Mouse (Mus musculus): ENCODE results near the gene Clec1b. TPM values are rescaled to one million over a fixed set of nuclear protein-coding genes. Genes with fewer than 3 reads are reported as not detected.
A peak's percentile ranks its signal among the peaks of the same experiment; 100 is the strongest.

Clec1b gene
- polyA plus RNA-seq, 1 experiment from 2014 or later: 5.6 TPM

DNA sequence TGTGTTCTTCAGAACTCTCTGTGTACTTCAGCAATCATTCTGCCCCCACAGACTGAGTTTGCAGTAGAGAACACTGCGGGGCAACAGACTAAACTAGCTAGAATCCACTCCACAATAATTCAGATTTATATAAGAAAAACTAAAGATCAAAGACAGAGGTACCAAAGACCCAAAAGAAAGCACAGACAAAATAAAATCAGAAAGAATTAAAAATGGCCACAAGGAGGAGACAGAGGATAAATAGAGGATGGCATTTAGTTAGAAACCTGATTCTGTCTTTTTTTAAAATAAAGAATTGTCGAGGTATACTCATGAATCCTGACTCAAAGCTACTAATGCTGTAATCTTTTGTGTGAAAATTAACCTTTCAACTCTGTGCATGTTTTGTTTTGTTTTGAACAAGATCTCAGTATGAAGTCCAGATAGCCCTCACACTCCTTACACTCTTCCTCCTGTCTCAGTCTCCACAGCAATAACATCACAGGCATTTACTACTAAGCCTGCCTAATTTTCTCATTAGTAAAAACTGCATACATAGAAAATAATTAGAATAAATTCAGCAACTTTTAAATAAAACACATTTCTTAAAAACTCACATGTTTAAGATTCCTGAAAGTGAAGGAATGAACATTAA lies 3.9 kb upstream of the Clec1b start:
- no peak for ATAC-seq (ENCODE audit: insufficient number of reproducible peaks, insufficient read depth, low FRiP score, low read depth)

DNA sequence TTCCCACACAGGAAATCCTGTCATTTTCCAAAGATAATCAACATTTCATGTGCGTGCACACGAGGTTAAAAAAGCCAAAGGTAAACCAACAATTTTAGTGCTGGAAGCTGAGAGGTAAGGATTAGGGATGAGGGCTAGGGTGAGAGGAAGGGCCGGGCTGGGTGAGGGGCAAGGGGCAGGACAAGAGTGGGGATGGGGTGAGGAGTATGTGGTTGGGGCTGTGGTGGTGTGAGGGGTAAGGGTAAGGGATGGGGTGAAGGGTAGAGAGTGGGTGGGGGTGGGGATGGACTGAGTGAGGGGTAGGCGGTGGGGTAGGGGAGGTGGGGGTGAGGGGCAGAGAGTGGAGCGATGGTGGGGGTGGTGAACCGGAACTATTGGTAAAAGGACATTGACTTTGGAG lies 3.4 kb upstream of the Clec1b start:
- Histone ChIP-seq H3K27ac (replicated peaks in 1 of 2; ENCODE audit: control insufficient read depth in 1 of 2, insufficient read depth in 1 of 2, low read depth in 2 of 2, low read length in 2 of 2) (no peak overlapping the region), H3K4me2 (ENCODE audit: low read length) (no peak overlapping the region), H3K9me3 (ENCODE audit: control insufficient read depth, low read length) (no peaks in the 10 kb centered on the region), H3K4me3 (ENCODE audit: control insufficient read depth in 1 of 2, insufficient read depth in 1 of 2, low read depth in 1 of 2, low read length in 2 of 2) (no peak overlapping the region), H3K36me3 (ENCODE audit: control insufficient read depth, insufficient read depth, low read length) (no peaks in the 10 kb centered on the region), H3K4me1 (ENCODE audit: control insufficient read depth in 2 of 2, insufficient read depth in 2 of 2, low read length in 2 of 2) (no peaks in the 10 kb centered on the region), H3K27me3 (ENCODE audit: control insufficient read depth, insufficient read depth, low read length) (no peaks in the 10 kb centered on the region), H3K9ac (ENCODE audit: low read length) (no peak overlapping the region)
- 73% methylated on average over 6 of the region's 6 CpGs for WGBS
- 0 out of 2 replicates have a peak, but pooled peaks have one; percentile 35 for ATAC-seq (ENCODE audit: insufficient number of reproducible peaks, insufficient read depth, low FRiP score, low read depth)

More for the DNA sequence above, 3.9 kb upstream of the Clec1b start:
- Histone ChIP-seq H3K4me3 (ENCODE audit: control insufficient read depth in 1 of 2, insufficient read depth in 1 of 2, low read depth in 1 of 2, low read length in 2 of 2) (no peak overlapping the region), H3K27ac (replicated peaks in 1 of 2; ENCODE audit: control insufficient read depth in 1 of 2, insufficient read depth in 1 of 2, low read depth in 2 of 2, low read length in 2 of 2) (no peak overlapping the region), H3K4me2 (ENCODE audit: low read length) (no peak overlapping the region), H3K36me3 (ENCODE audit: control insufficient read depth, insufficient read depth, low read length) (no peaks in the 10 kb centered on the region), H3K9ac (ENCODE audit: low read length) (no peak overlapping the region), H3K27me3 (ENCODE audit: control insufficient read depth, insufficient read depth, low read length) (no peaks in the 10 kb centered on the region), H3K9me3 (ENCODE audit: control insufficient read depth, low read length) (no peaks in the 10 kb centered on the region), H3K4me1 (ENCODE audit: control insufficient read depth in 2 of 2, insufficient read depth in 2 of 2, low read length in 2 of 2) (no peaks in the 10 kb centered on the region)
- WGBS: 26% methylated on average over 2 of the region's 2 CpGs

- no peak for ATAC-seq (ENCODE audit: insufficient number of reproducible peaks, insufficient read depth, low FRiP score, low read depth)
Observed at GRCm38 (mm10) chr6:129399945-129400344, 2.8 kb downstream of the Clec1b start.

GRCm38 (mm10) chr6:129402404-129402803 lies 5.3 kb downstream of the Clec1b start:
- no peak overlapping the region for H3K4me2 ChIP-seq (ENCODE audit: low read length)
- H3K9ac ChIP-seq (ENCODE audit: low read length): no peak overlapping the region
- no peak for ATAC-seq (ENCODE audit: insufficient number of reproducible peaks, insufficient read depth, low FRiP score, low read depth)
- H3K9me3 ChIP-seq (ENCODE audit: control insufficient read depth, low read length): no peaks in the 10 kb centered on the region
- peaks cover 0 to 3% of the 10 kb centered on the region in 2 experiments; a peak in 2 of 4 replicates for H3K4me1 ChIP-seq (ENCODE audit: control insufficient read depth in 2 of 2, insufficient read depth in 2 of 2, low read length in 2 of 2)
- 90% methylated on average over 2 of the region's 2 CpGs for WGBS
- H3K4me3 ChIP-seq (ENCODE audit: control insufficient read depth in 1 of 2, insufficient read depth in 1 of 2, low read depth in 1 of 2, low read length in 2 of 2): no peak overlapping the region
- H3K27me3 ChIP-seq (ENCODE audit: control insufficient read depth, insufficient read depth, low read length): no peaks in the 10 kb centered on the region
- no peak overlapping the region for H3K27ac ChIP-seq (replicated peaks in 1 of 2; ENCODE audit: control insufficient read depth in 1 of 2, insufficient read depth in 1 of 2, low read depth in 2 of 2, low read length in 2 of 2)
- H3K36me3 ChIP-seq (ENCODE audit: control insufficient read depth, insufficient read depth, low read length): no peaks in the 10 kb centered on the region

More at GRCm38 (mm10) chr6:129399945-129400344, 2.8 kb downstream of the Clec1b start:
- no peak overlapping the region for H3K4me2 ChIP-seq (ENCODE audit: low read length)
- no peaks in the 10 kb centered on the region for H3K27me3 ChIP-seq (ENCODE audit: control insufficient read depth, insufficient read depth, low read length)
- H3K9ac ChIP-seq (ENCODE audit: low read length): no peak overlapping the region
- H3K4me3 ChIP-seq (ENCODE audit: control insufficient read depth in 1 of 2, insufficient read depth in 1 of 2, low read depth in 1 of 2, low read length in 2 of 2): no peak overlapping the region
- H3K27ac ChIP-seq (replicated peaks in 1 of 2; ENCODE audit: control insufficient read depth in 1 of 2, insufficient read depth in 1 of 2, low read depth in 2 of 2, low read length in 2 of 2): peak overlapping the region in 1 of 2 experiments; percentile 33; a peak in 1 of 4 replicates
- H3K36me3 ChIP-seq (ENCODE audit: control insufficient read depth, insufficient read depth, low read length): no peaks in the 10 kb centered on the region
- H3K9me3 ChIP-seq (ENCODE audit: control insufficient read depth, low read length): no peaks in the 10 kb centered on the region
- peaks cover 0 to 3% of the 10 kb centered on the region in 2 experiments; a peak in 2 of 4 replicates for H3K4me1 ChIP-seq (ENCODE audit: control insufficient read depth in 2 of 2, insufficient read depth in 2 of 2, low read length in 2 of 2)
- 33% methylated on average over 6 of the region's 6 CpGs for WGBS

- no peak overlapping the region for H3K4me2 ChIP-seq (ENCODE audit: low read length)
- no peak for ATAC-seq (ENCODE audit: insufficient number of reproducible peaks, insufficient read depth, low FRiP score, low read depth)
- no peaks in the 10 kb centered on the region for H3K36me3 ChIP-seq (ENCODE audit: control insufficient read depth, insufficient read depth, low read length)
- no peak overlapping the region for H3K27ac ChIP-seq (replicated peaks in 1 of 2; ENCODE audit: control insufficient read depth in 1 of 2, insufficient read depth in 1 of 2, low read depth in 2 of 2, low read length in 2 of 2)
- no peaks in the 10 kb centered on the region for H3K27me3 ChIP-seq (ENCODE audit: control insufficient read depth, insufficient read depth, low read length)
- 80% methylated on average over 6 of the region's 6 CpGs for WGBS
- no peak overlapping the region for H3K4me3 ChIP-seq (ENCODE audit: control insufficient read depth in 1 of 2, insufficient read depth in 1 of 2, low read depth in 1 of 2, low read length in 2 of 2)
- H3K9me3 ChIP-seq (ENCODE audit: control insufficient read depth, low read length): no peaks in the 10 kb centered on the region
- no peak overlapping the region for H3K9ac ChIP-seq (ENCODE audit: low read length)
- peaks cover 0 to 3% of the 10 kb centered on the region in 2 experiments; a peak in 2 of 4 replicates for H3K4me1 ChIP-seq (ENCODE audit: control insufficient read depth in 2 of 2, insufficient read depth in 2 of 2, low read length in 2 of 2)
Observed at GRCm38 (mm10) chr6:129403391-129403790, 6.3 kb downstream of the Clec1b start.

DNA sequence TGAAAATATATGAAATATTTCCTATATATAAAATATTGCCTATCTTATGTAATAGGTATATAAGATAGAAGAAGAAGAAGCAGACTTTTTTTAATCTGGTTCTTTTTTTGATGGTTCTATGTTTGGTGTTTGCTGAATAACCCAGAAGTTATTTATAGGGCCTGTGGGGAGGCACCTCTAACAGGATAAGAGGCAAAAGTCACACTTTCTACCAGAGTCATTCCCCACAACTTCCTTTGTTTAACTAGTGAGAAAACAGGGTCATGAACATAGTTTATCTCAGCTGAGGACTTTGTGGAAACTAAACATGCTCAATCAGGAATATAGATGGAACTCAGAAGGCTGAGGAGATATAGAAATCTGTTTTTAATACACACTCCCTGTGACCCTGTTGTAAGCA lies 8.9 kb downstream of the Clec1b start:
- no peak overlapping the region for H3K4me2 ChIP-seq (ENCODE audit: low read length)
- no peaks in the 10 kb centered on the region for H3K9me3 ChIP-seq (ENCODE audit: control insufficient read depth, low read length)
- no peaks in the 10 kb centered on the region for H3K4me1 ChIP-seq (ENCODE audit: control insufficient read depth in 2 of 2, insufficient read depth in 2 of 2, low read length in 2 of 2)
- no peaks in the 10 kb centered on the region for H3K36me3 ChIP-seq (ENCODE audit: control insufficient read depth, insufficient read depth, low read length)
- H3K4me3 ChIP-seq (ENCODE audit: control insufficient read depth in 1 of 2, insufficient read depth in 1 of 2, low read depth in 1 of 2, low read length in 2 of 2): no peak overlapping the region
- H3K27ac ChIP-seq (replicated peaks in 1 of 2; ENCODE audit: control insufficient read depth in 1 of 2, insufficient read depth in 1 of 2, low read depth in 2 of 2, low read length in 2 of 2): no peak overlapping the region
- no peak overlapping the region for H3K9ac ChIP-seq (ENCODE audit: low read length)
- H3K27me3 ChIP-seq (ENCODE audit: control insufficient read depth, insufficient read depth, low read length): no peaks in the 10 kb centered on the region
- no peak for ATAC-seq (ENCODE audit: insufficient number of reproducible peaks, insufficient read depth, low FRiP score, low read depth)

DNA sequence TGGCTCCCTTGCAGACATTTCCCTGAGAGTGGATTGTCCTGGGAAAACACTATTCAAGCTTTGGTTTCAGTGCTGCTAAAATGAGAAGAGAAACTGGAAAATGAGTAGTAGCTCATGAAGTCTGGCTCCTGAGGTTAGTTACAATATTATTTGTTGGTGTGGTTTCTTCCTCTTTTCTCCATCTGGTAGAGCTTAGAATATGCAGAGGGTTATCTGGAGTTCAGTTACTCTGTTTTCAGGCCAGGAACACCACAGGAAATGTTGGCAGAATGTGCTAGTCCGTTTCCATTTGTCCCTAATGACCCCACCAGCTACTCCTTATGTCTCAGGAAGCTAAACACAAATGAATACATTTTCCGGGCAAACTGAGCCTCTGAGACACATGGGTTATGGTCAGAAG lies 10.2 kb downstream of the Clec1b start:
- H3K36me3 ChIP-seq (ENCODE audit: control insufficient read depth, insufficient read depth, low read length): no peaks in the 10 kb centered on the region
- H3K4me2 ChIP-seq (ENCODE audit: low read length): no peak overlapping the region
- no peaks in the 10 kb centered on the region for H3K9me3 ChIP-seq (ENCODE audit: control insufficient read depth, low read length)
- H3K4me1 ChIP-seq (ENCODE audit: control insufficient read depth in 2 of 2, insufficient read depth in 2 of 2, low read length in 2 of 2): no peaks in the 10 kb centered on the region
- no peak overlapping the region for H3K4me3 ChIP-seq (ENCODE audit: control insufficient read depth in 1 of 2, insufficient read depth in 1 of 2, low read depth in 1 of 2, low read length in 2 of 2)
- ATAC-seq (ENCODE audit: insufficient number of reproducible peaks, insufficient read depth, low FRiP score, low read depth): no peak
- H3K27ac ChIP-seq (replicated peaks in 1 of 2; ENCODE audit: control insufficient read depth in 1 of 2, insufficient read depth in 1 of 2, low read depth in 2 of 2, low read length in 2 of 2): peak overlapping the region; percentile 22 to 48; a peak in 3 of 4 replicates
- no peak overlapping the region for H3K9ac ChIP-seq (ENCODE audit: low read length)
- WGBS: 42% methylated on average over 2 of the region's 2 CpGs
- H3K27me3 ChIP-seq (ENCODE audit: control insufficient read depth, insufficient read depth, low read length): no peaks in the 10 kb centered on the region

DNA sequence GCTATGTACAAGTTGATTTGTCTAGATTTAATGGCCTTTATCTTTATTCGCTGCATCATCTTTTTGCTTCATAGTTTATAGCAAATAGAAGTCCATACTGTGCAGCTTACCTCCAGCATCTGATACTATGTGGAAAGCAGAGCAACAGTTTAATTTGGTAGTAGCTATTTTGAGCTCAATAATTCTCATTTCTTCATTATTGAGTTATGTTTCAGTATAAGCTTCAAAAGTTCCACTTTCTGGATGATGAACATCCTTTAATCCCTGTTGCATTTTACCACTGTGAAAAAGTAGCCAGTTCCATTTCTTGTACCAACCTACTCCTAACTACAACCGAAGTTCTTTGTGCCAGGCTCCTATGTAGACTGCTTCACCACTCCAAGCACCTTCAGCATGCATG lies 11.5 kb downstream of the Clec1b start, which contains the start of gene Clec9a:
Gene Clec9a, plus strand, starts transcription at position 301 of the 400 bp plus-strand sequence.
- Histone ChIP-seq H3K4me3 (ENCODE audit: control insufficient read depth in 1 of 2, insufficient read depth in 1 of 2, low read depth in 1 of 2, low read length in 2 of 2) (no peak within 1 kb of the TSS), H3K9me3 (ENCODE audit: control insufficient read depth, low read length) (no peaks in the 10 kb centered on the region), H3K27ac (replicated peaks in 1 of 2; ENCODE audit: control insufficient read depth in 1 of 2, insufficient read depth in 1 of 2, low read depth in 2 of 2, low read length in 2 of 2) (0 out of 4 replicates have a peak within 1 kb of the TSS, but pooled peaks of 1 of the 2 experiments have one; percentile 48), H3K9ac (ENCODE audit: low read length) (no peak within 1 kb of the TSS), H3K4me2 (ENCODE audit: low read length) (no peak within 1 kb of the TSS), H3K36me3 (ENCODE audit: control insufficient read depth, insufficient read depth, low read length) (no peaks in the 10 kb centered on the region), H3K27me3 (ENCODE audit: control insufficient read depth, insufficient read depth, low read length) (no peaks in the 10 kb centered on the region), H3K4me1 (ENCODE audit: control insufficient read depth in 2 of 2, insufficient read depth in 2 of 2, low read length in 2 of 2) (no peaks in the 10 kb centered on the region)
- ATAC-seq (ENCODE audit: insufficient number of reproducible peaks, insufficient read depth, low FRiP score, low read depth): no peak
- WGBS: 74% methylated on average over 2 of the region's 2 CpGs

Data from heart, embryonic 14.5 days (tissue).